Mouse (Mus musculus) kidney, postnatal 25 days (tissue): ENCODE results near the gene C2.
A peak's percentile ranks its signal among the peaks of the same experiment; 100 is the strongest.

Source experiments
- DNase-seq, 2 experiments: peaks; one replicate each; pipeline ENCODE4 v3.0.0; 2021; ENCODE audit warnings: mixed read lengths in 2 of 2

C2 gene

DNA sequence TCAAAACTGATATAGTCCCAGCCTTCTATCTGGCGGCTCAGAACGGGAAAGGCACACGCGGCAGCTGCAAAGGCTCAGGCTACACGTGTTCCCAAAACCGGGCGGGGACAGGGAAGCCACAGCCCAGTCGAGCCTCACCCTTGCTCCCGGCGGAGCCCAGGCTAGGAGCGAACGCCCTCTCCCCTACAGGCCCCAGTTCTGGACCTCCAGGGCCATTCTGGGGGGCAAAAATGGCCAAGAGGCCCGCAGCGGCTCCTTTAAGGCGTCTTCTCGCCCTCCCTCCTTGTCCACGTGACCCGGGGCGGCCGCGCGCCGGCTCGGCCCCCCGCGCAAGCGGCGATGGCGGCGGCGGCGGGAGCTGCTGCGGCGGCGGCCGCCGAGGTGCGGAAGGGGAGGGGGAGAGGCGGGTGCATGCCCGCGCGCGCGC lies at the start of gene C2, which contains the start of gene Ehmt2:
C2 (minus strand) TSS at position 106 of the 427 bp plus-strand sequence.
Ehmt2 (plus strand) TSS at position 310 of the 427 bp plus-strand sequence.
- peak; percentile 78 to 92 for DNase-seq

DNA sequence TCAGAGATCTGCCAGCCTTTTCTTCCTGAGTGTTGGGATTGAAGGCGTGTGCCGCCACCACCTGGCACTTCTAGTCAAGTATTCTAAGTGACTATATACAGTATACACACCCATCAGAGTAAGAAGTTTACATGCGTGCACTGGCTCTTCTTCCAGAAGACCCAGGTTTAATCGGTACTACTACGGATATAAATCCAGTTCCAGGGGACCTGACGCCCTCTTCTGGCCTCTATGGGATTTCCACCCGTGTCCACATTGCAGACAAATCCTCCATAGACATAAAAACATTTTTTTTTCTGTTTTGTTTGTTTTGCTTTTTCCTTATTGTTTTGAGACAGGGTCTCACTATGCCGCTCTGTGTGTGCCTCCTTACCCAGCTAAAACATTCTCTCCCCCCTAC lies 49.5 kb upstream of the C2 start:
- DNase-seq: peak; percentile 66 to 76

DNA sequence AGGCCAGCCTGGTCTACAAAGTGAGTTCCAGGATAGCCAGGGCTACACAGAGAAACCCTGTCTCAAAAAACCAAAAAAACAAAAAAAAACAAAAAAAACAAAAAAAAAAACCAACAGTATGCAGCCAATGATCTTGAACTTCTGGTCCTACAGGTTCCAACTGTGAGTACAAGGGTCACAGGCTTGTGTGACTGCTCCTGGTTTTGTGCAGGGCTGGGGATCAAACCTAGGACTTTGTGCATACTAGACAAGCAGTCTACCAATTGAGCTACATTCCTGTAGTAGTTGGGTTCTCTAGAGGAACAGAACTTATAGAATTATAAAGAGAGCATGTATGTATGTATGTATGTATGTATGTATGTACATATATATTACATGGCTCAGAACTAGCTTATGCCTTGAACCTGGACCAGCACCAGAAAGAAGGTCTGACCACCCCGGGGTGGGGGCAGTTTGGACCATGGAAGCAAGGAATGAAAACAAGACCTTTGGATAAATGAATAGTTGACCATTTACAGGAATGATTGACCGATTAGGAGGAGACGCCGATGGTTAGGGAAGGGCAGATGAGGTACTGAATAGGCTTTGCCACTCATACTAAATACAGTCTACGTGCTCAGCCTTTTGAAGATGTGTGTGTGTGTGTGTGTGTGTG lies 48.5 kb upstream of the C2 start:
- peak; percentile 65 to 76 for DNase-seq

DNA sequence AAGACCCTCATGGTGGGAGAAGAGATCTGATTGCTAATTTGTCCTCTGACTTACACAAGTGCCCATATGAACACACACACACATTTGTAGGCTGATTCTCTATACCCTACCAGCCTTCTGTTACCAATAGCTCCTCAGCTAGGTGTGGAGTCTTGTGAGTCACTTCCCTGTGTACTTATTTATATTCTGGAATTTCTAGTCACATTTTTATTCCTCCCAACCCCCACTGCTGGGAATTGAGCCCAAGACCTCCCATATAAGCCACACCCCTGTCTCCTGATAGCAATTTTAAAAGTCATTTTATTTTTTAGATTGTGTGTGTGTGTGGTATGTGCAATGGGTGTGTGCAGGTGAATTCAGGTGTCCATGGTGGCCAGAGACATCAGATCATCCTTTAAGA lies 46.3 kb upstream of the C2 start:
- DNase-seq: peak in 1 of 2 experiments; percentile 65

DNA sequence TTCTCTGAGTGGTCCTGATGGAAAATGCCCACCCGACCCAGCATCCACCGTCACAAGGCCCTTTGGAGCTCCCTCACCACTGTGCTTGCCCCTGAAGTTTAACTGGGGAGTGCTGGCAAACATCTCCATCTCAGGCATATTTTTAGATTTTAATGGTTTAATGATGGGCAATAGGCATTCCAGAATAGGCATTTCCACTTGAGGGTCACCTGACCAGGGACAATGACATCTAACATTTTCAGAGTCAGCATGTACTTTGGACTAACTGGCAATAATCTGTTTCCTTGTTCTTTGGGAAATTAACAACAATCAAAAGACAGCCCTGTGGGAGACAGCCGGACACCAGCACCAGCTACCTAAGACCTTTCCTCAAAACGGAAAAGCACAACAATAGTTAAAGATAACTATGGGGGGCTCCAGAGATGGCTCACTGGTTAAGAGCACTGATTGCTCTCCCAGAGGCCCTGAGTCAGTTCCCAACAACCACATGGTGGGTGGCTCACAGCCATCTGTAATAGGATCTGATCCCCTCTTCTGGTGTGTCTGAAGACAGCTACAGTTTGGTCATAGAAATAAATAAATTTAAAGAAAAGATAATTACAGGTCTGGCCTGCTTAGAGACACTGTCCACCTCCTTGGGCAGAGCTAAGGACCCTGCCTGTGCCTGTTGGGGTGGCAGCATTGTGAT lies 45.2 kb upstream of the C2 start:
- peak in 1 of 2 experiments; percentile 35 for DNase-seq

DNA sequence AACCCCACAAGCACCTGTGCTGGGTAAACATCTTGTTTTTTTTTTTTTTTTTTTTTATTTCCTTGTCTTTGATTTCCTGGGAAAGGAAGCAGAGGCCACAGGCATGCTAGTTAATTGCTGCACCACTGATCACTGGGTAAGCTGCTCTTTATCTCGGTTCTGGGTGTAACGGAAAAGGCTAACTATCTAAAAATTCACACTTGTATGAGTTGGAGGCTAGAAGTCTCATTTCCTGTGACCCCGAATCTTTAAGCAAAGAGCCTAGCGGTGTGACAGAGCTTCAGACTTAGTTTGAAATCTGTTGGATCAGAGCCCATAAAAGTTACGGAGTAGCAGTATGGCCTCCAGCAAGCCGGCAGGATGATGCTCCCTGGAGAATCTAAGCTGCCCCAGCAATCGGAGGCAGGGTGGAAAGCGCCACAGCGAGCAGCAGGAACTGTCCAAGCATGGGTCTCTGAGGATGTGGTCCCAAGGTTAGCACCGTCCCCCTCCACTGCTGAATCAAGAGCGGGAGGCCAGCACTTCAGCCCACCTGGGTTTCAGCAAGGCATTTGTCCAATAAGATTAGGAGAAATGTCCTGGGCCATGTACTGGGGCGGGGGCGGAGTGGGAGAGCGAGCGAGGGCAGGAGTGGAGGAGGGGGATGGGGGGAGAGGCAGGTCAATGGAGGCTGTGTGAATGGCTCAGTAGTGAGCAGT lies 43.4 kb upstream of the C2 start:
- peak in 1 of 2 experiments; percentile 47 for DNase-seq

DNA sequence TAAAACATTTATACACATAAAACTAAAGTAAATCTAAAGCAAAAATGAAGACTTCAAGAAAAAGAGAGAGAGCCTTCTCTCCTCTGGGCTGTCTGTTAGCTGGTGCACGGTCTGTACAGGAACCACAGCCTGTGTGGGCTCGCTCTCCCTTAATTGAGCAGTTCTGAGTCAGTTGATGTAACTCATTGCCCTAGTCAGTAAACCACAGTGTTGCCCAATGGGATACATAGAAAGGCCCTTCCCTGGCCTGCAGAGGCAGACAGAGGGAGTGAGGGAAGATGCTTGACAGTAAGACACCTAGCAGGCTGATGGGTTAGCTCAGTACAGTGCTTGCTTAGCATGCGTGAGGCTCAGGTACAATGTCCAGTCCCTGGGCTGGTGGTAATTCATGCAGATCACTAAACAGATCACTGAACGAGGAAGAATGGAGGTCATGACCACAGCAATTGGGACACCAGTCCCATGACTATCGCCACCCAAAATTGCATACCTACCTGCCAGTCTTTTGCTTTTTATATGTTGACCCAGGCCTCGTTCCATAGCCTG lies 40.0 kb upstream of the C2 start:
- DNase-seq: peak; percentile 63 to 83

DNA sequence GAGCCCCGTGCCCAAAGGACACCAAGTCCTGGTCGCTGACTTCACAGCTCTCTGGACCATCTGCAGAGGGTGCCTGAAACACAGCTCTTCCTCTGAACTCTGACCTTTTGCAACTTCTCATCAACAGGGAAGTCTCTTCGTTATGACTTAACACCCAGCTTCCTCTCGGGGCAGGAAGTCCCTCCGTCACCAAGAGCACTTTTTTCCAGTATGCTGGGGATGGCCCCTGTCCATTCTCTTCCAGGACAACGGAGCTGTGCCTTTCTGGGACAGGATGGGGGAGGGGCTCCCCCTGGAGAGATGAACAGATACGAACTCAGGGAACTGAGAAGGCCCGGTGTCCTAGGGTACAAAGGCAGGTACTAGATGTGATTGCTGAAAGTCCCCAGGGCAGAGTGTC lies 36.8 kb upstream of the C2 start:
- peak; percentile 58 to 73 for DNase-seq

DNA sequence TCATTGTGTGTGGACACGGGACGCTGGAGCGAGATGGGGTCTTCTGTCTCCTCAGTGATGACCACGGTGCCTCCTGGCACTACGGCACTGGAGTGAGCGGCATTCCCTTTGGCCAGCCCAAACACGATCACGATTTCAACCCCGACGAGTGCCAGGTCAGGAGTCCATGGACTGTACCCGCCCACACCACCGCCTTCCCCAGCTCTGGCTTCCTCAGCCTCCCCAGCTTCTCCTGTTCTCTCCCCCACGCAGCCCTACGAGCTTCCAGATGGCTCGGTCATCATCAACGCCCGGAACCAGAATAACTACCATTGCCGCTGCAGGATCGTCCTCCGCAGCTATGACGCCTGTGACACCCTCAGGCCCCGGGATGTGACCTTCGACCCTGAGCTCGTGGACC lies 36.0 kb upstream of the C2 start:
- peak; percentile 71 to 86 for DNase-seq

DNA sequence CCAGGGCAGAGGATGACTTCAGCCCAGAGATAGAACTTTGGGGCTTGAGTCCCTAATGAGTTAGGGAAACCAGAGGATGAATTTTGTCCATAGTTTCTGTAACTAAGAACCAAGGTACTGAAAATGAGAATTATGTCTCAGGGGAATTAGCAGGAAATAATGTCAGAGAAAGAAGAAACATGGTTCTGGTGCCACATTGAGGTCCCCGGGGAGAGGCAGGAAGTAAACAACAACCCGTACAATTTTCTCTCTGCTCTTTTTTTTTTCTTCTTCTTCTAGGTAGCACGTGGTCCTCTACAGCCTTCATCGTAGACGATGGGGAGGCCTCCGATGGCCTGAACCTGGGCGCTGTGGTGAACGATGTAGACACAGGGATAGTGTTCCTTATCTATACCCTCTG lies 34.2 kb upstream of the C2 start:
- DNase-seq: no peak

DNA sequence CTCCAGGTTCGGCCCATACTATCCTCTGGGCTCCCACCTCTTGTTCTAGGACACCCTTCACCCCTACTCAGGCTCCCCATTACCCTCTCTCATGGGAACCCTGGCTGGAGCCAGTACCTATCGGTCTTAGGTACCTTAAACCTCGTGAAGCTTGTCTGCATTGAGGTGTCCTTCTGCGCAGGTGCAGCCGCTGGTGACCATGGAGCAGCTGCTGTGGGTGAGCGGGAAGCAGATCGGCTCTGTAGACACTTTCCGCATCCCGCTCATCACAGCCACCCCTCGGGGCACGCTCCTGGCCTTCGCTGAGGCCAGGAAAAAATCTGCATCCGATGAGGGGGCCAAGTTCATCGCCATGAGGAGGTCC lies 33.7 kb upstream of the C2 start:
- peak in 1 of 2 experiments; percentile 69 for DNase-seq

DNA sequence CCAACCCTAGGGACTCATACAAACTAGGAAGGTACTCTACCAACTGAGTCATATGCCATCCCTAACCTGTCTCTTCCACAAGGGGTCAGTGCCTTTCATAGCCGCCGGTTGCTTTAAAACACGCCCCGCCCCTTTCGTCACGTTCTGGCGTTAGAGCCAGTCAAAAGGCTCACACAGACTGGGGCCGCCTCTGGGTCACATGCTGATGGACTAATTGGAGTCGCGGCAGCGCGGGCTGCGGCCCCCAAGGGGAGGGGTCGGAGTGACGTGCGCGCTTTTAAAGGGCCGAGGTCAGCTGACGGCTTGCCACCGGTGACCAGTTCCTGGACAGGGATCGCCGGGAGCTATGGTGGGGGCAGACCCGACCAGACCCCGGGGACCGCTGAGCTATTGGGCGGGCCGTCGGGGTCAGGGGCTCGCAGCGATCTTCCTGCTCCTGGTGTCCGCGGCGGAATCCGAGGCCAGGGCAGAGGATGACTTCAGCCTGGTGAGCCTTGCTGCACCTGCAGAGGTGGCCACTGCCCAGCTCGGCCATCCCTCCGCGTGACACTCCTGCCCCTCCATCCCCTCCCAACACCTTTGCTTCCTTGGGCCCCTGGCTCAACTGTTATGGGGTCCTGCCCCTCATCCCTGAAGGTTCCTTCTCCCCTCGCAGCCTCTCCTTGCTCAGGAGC lies 33.1 kb upstream of the C2 start, which contains the start of gene Neu1:
Neu1 (plus strand) TSS at position 193 of the 674 bp plus-strand sequence.
- peak; percentile 100 for DNase-seq

DNA sequence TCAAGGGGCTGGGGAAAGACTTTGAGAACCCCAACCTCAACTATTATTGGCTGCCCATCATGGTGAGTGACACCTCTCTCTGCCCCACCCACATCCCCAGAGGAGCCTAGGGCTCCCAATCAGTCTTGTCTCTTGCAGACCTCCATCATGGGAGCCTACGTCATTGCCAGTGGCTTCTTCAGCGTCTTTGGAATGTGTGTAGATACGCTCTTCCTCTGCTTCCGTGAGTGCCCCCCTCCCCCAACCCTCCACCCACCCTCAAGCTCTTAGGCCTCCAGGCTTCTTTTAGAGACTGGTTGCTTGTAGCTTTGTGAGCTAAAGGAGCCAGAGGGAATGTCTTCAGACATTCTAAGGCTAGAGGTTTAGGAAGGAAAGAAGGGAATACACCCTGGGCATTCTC lies 30.8 kb upstream of the C2 start:
- no peak for DNase-seq

DNA sequence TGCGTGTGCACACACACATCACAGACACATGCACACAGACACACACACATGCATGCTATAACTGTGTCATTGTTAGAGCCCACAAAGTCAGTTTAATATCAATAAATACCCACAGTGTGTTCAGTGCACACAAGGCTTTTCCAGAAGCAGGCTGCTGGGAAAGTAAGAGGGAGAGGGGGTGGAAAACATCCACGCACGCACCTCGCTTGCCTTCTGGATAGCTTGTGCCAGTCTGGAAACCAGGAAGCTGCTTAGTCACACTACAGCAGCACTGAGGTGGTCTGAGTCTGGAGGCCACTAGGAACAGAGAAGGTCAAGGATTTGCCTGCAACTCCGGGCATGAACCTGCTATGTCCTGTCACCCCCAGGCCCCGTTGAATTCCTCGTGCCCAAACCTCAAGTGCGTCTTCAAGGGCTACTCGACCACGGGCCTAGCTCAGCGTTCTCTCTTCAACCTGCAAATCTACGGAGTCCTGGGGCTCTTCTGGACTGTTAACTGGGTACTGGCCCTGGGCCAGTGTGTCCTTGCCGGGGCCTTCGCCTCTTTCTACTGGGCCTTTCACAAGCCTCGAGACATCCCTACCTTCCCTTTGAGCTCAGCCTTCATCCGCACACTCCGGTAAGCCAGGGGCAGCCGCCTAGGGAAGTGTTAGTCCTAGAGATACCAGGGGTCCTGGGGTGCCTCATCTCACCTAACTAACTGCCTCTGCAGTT lies 29.4 kb upstream of the C2 start:
- no peak for DNase-seq

DNA sequence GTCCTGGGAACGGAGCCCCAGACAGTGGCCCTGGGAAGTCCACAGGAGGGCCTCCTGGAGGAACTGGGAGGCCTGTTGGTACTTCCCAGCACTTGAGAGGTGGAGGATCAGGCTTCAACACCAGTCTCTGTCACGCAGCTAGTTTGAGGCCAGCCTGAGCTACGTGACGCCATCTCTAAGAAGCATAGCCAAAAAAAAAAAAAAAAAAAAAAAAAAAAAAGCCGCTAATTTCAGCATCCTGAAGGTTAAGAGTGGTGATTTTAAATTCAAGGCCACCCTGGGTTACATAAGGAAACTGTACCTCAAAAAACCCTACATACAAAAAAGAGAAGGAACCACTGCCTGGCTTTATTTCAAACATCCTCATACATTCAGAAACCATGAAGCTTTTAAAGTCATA lies 26.2 kb upstream of the C2 start:
- no peak for DNase-seq

DNA sequence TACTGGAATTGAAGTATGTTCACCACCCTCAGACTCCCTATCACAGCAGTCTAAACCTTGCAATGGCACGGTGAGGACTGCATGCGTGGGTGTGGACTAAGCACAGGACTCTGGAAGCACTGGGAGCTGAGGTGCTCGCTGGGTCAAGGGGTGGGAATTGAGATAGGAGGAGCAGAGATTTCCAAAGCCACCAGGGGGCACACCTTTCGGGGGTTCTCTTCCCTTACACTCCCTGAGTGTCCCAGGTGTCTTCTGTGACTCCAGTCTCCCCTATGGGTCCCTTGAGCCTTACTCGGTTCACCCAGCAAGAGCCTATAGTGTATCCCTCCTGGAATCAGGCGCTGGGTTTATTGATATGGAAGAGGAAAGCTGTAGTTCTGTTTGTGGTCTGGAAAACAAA lies 24.9 kb upstream of the C2 start:
- DNase-seq: no peak

DNA sequence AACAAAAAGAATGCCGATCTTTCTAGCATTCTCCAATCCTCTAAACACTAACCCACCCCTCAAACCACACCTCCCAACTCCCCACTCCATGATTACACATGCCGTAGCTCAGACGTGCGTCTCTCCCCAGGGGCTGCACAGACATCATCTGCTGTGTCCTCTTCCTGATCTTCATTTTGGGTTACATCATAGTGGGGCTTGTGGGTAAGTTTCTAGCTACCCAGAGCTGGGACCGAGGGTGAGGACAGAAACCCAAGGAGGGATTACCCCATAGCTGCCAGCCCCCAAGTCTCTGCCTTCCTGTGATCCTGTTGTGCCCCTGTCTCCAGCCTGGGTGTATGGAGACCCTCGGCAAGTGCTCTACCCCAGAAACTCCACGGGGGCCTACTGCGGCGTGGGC lies 19.1 kb upstream of the C2 start:
- no peak for DNase-seq

DNA sequence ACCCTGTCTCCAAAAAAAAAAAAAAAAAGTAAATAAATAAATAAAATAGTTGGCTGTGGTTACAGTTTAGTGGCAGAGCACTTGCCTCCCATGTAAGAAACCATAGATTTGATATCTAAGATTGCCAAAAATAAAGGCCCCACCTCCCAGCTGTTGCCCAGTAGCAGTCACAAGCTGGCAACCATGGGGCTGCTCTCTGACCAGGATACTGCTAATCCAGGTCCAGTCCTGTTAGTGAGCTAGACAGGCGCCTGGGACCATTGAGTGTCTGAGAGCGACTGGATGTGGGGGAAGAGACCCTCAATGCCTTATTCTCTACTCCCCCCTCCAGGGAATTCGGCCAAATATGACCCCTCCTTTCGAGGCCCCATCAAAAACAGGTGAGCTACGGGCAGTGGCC lies 18.3 kb upstream of the C2 start:
- peak in 1 of 2 experiments; percentile 51 for DNase-seq

DNA sequence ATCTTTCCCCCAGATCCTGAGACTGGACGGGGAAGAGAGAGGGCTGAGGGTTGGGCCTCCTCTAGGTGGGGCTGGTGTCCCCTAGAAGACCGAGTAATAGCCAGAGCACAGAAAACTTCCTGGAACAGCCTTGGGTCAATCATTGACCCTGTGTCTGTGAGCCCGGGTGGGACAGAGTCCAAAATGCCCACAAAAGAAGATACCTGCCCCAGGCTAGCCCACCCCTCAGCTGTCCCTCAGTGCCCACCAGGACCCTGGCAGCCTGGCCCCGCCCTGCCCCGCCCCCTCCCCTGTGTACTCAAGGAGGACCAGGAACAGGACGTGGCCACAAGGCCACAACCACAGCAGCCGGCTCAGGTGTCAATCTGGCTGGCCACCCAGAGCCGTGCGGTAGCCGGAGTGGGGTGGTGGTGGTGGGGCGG lies 17.4 kb upstream of the C2 start:
- peak; percentile 84 to 87 for DNase-seq

DNA sequence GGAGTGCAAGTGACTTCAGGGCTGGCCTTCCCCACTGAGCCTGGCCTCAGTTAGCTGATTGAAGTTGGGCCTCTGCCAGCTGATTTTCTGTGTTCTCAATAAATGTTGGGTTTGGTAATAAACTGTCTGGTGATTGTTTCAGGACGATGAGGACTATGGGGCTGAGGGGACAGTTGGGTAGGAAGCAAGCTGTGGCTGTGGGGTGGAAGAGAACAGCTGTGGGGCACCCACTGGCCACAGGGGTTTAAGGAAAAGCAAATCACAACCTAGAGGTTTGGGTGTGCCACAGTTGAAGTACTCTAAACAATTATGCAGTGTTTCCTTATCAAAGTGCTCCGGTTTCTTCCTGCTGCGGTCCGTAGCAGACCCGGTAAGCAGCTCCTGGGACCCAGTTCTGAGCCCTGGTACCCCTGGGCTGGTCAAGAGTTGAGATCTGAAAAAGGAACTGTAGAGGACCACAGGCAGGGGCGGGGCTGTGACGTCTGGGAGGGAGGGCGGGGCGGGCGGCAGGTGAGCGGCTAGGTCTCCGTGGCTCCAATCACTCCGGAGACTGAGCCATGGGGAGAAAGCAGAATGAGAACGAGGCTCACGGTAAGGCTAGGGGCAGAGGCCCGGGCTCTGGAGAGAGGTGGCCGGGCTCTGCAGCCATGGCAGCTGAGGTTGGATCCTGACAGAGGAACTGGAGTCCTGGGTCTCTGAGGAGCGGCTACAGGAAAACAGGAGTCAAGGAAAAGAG lies 16.0 kb upstream of the C2 start, which contains the start of gene Slc44a4:
Slc44a4 (plus strand) TSS at position 537 of the 736 bp plus-strand sequence.
- DNase-seq: peak; percentile 68 to 77

DNA sequence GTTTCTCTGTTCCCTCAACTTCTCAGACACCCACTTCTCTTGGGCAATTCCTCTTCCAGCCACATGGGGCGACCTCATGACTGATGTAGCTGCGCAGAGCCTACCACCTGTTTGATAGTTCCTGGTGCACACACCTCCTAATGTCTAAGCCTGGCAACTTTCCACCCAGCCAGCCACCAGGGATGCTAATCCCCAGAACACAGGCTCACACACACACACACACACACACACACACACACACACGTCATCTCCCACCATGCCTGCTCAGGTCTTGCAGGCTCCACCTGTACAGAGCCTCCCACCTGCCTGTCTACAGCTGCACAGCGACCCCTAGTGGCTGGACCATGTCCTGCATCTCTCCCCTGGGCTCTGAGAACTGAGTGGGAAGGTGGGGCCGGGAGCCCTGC lies 13.9 kb upstream of the C2 start:
- DNase-seq: peak; percentile 87 to 93
